Mouse (Mus musculus) liver, embryonic 16.5 days (tissue): ENCODE measurements around the gene Rnf8. TPM values are rescaled to one million over a fixed set of nuclear protein-coding genes. Genes with fewer than 3 reads are reported as not detected.

ENCODE experiments used
- ATAC-seq: fragments of 200-750 bp; cut with Nextera tagmentation; 2 replicates; pipeline ENCODE4 v1.8.0; 2017; ENCODE audit warnings: low read depth, mild to moderate bottlenecking, moderate number of reproducible peaks, moderate library complexity
- H3K27ac ChIP-seq: fragments of 300-500 bp; sonication (generic); 2 replicates; pipeline ENCODE4 v1.5.1; 2014; ENCODE audit warnings: mild to moderate bottlenecking, low read length
- H3K27me3 ChIP-seq: fragments of 300-500 bp; sonication (generic); 2 replicates; pipeline ENCODE4 v1.6.1; 2014; ENCODE audit warnings: low read depth, low read length, mixed read lengths; ENCODE audit not compliant: control insufficient read depth, insufficient read depth
- H3K36me3 ChIP-seq: fragments of 300-500 bp; sonication (generic); 2 replicates; pipeline ENCODE4 v1.6.1; 2014; ENCODE audit warnings: mild to moderate bottlenecking; ENCODE audit not compliant: control insufficient read depth, insufficient read depth
- H3K4me1 ChIP-seq: fragments of 300-500 bp; sonication (generic); 2 replicates; pipeline ENCODE4 v1.6.1; 2014; ENCODE audit warnings: low read depth, low read length, mixed read lengths; ENCODE audit not compliant: control insufficient read depth
- H3K4me2 ChIP-seq: fragments of 300-500 bp; sonication (generic); 2 replicates; pipeline ENCODE4 v1.6.1; 2014; ENCODE audit warnings: low read depth, low read length, mixed read lengths
- H3K4me3 ChIP-seq: fragments of 300-500 bp; sonication (generic); 2 replicates; pipeline ENCODE4 v1.5.1; 2014; ENCODE audit warnings: low read depth, mild to moderate bottlenecking, low read length
- H3K9ac ChIP-seq: fragments of 300-500 bp; sonication (generic); 2 replicates; pipeline ENCODE4 v1.6.1; 2014; ENCODE audit warnings: low read depth, low read length
- H3K9me3 ChIP-seq: fragments of 300-500 bp; sonication (generic); replicated peaks from 2 replicates; pipeline ENCODE4 v1.6.1; 2016; ENCODE audit warnings: low read length; ENCODE audit not compliant: control insufficient read depth
- WGBS: fragments of 180-500 bp; shearing (Covaris S2); extraction: QIAGEN DNeasy Blood & Tissue Kit; methylation state at CpG from one replicate; pipeline ENCODE4 v1.1.7; 2014; ENCODE audit not compliant: insufficient replicate concordance; 5-methylcytosine and 5-hydroxymethylcytosine counted together
- polyA plus RNA-seq: library from polyadenylated mRNA; unstranded; fragments of >200 nt; fragmentation: Nextera tagmentation; extraction: Ambion mirVana; gene quantifications from 2 replicates; pipeline ENCODE4 v1.2.1, GENCODE M21; 2015

Rnf8 gene
- polyA plus RNA-seq, 1 experiment from 2014 or later = 30.5 TPM

DNA sequence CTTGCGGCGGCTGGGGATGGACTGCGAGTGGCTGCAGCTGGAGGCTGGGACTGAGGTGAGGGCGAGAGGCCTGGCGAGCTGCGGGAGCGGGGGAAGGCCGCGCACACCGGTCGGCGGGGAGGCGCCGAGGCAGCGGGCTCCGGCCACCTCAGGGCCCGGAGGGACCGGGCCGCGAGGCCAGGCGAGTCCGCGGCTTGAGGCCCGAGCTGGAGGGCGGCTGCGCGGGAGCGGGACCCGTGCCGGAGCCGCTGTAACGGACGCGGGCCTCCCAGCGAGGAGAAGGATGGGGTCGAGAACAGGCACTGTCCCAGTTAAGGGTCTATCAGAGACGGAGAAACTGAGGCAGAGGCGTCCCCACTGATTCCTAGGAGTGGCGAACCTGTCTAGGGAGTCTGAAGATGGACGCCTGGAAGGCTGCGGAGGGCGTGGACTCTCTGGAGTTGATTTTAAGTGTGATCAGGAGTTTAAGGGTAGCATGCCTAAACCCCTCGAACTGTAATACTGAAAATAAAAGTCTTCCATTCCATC is 498 bp downstream of the Rnf8 start:
- WGBS = under 1% methylated on average over 39 of the region's 43 CpGs

DNA sequence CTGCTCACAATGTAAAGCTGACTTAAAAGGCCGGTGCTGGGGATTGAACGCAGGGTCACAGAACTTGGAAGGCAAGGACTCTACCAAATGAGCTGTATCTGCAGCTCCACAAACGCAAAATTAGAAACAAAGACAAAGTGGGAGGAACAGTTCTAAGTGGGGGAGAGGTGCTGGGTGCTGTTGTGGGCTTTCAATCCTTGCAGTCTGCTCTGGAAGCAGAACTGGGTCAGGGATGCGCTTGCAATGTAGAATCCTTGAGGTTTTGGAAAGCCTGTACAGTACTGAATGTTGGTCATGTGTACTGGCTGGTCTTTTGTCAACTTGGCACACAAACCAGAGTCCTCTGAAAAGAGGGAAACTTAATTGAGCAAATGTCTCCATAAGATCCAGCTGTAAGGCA is 1.0 kb downstream of the Rnf8 start:
- Histone ChIP-seq H3K4me3 (peak overlapping the region; percentile 93), H3K9ac (peak overlapping the region; percentile 99), H3K27ac (peak overlapping the region; percentile 93; the same call in 1 of the 2 replicates), H3K4me2 (peak overlapping the region; percentile 57), H3K36me3 (peaks cover 8% of the 10 kb centered on the region; the same call in 1 of the 2 replicates), H3K9me3 (no peaks in the 10 kb centered on the region), H3K4me1 (peaks cover 20% of the 10 kb centered on the region), H3K27me3 (no peaks in the 10 kb centered on the region)
- WGBS = 10% methylated on average over 4 of the region's 4 CpGs
- ATAC-seq = no peak

More for the DNA sequence above, 498 bp downstream of the Rnf8 start:
- H3K9ac ChIP-seq = peak overlapping the region; percentile 99
- H3K4me3 ChIP-seq = peak overlapping the region; percentile 93
- peaks cover 20% of the 10 kb centered on the region for H3K4me1 ChIP-seq
- H3K36me3 ChIP-seq = peaks cover 8% of the 10 kb centered on the region; the same call in 1 of the 2 replicates
- no peaks in the 10 kb centered on the region for H3K27me3 ChIP-seq
- ATAC-seq = peak; percentile 67
- no peaks in the 10 kb centered on the region for H3K9me3 ChIP-seq
- H3K27ac ChIP-seq = peak overlapping the region; percentile 93
- peak overlapping the region; percentile 57 for H3K4me2 ChIP-seq

DNA sequence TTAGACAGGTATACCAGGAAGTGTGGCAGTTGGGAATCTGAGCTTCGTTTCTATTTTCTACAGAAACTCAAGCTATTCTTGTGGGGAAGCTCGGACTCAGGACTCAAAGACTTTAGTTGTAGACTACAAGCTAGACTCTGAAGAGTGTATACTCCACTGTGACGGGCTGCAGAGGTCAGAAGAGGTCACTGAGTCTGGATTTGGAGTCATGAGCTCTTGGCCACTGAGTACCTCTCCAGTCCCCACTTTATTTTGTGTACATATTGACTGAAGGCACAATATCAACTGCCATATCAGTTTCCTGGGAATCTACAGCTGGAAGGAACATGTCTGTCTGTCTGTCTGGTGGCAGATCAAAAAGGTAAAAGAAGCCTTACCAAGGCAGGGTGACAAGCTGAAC is 4.6 kb downstream of the Rnf8 start:
- Histone ChIP-seq H3K27ac (no peak overlapping the region), H3K9ac (no peak overlapping the region), H3K4me1 (peaks cover 17% of the 10 kb centered on the region), H3K4me2 (no peak overlapping the region), H3K36me3 (peaks cover 29% of the 10 kb centered on the region), H3K27me3 (no peaks in the 10 kb centered on the region), H3K4me3 (no peak overlapping the region), H3K9me3 (no peaks in the 10 kb centered on the region)
- ATAC-seq = no peak
- WGBS = 65% methylated on average over 3 of the region's 3 CpGs

DNA sequence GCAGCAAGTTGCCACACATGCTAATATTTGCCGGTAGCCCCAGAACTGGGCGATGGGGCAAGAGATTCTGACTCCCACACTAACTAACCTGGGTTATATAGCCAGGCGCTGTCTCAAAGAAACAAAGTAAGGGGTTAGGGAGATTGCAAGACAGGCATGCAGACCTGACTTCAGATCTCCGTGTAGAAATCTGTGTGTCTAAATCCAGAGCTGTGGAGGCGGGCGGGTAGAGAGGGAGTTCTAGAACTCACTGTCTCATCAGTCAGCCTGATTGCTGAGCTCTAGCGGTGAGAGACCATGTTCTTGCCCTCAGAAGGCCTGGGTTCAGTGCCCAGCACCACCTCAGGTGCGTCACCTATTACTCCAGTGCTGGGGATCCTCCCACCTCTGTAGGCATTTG is 8.9 kb downstream of the Rnf8 start:
- Histone ChIP-seq H3K4me1 (peaks cover 1% of the 10 kb centered on the region; the same call in 1 of the 2 replicates), H3K4me2 (no peak overlapping the region), H3K36me3 (peaks cover 58% of the 10 kb centered on the region), H3K27ac (no peak overlapping the region), H3K4me3 (no peak overlapping the region), H3K9ac (no peak overlapping the region), H3K27me3 (no peaks in the 10 kb centered on the region), H3K9me3 (no peaks in the 10 kb centered on the region)
- 90% methylated on average over 8 of the region's 8 CpGs for WGBS
- ATAC-seq = no peak

DNA sequence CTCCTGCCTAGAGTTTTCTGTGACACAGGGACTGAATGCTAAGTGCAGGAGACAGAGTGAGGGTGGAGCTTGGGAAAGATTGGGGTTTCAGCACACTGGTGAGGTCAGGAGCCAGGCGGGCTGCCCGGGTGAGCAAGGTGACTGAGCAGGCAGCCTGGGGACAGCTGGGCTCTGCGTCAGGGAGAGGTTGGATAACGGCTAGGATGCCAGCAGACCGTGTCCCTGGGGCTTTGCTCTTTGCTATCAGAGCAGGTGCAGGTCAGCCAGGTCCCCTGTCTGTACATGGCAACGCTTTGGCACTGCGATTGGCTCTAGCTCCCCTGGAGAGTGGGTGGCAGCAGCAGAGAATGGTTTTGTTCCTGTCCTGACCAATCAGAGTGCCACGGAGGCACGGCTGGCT is 12.7 kb downstream of the Rnf8 start:
- peaks cover 17% of the 10 kb centered on the region for H3K4me1 ChIP-seq
- no peak for ATAC-seq
- 84% methylated on average over 9 of the region's 9 CpGs for WGBS
- H3K27me3 ChIP-seq = no peaks in the 10 kb centered on the region
- H3K9ac ChIP-seq = no peak overlapping the region
- peaks cover 58% of the 10 kb centered on the region for H3K36me3 ChIP-seq
- no peak overlapping the region for H3K4me2 ChIP-seq
- H3K27ac ChIP-seq = no peak overlapping the region
- no peak overlapping the region for H3K4me3 ChIP-seq
- H3K9me3 ChIP-seq = no peaks in the 10 kb centered on the region

DNA sequence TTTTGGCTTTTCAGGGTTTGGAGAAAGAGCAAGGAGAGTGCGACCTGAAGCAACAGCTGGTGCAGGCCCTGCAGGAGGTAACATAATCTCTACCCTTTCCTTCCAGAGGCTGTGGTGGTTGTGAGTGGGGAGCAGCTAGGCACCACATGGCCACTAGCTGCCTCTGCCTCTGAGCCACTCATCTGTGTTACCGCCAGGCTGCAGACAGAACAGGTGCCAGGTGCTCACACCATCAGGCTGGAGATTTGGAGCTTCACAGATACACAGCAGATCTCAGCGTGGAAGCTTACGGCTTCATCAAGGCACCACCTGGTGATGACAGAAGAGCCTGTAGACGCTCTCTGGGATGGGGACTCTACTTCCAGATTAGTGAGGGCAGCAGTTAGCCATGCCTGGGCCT is 14.4 kb downstream of the Rnf8 start:
- peak overlapping the region; percentile 10; the same call in 1 of the 2 replicates for H3K27ac ChIP-seq
- no peak overlapping the region for H3K4me3 ChIP-seq
- 86% methylated on average over 5 of the region's 5 CpGs for WGBS
- peaks cover 17% of the 10 kb centered on the region for H3K4me1 ChIP-seq
- H3K4me2 ChIP-seq = no peak overlapping the region
- H3K36me3 ChIP-seq = peaks cover 49% of the 10 kb centered on the region
- H3K27me3 ChIP-seq = no peaks in the 10 kb centered on the region
- H3K9ac ChIP-seq = 0 out of 2 replicates have a peak overlapping the region, but pooled peaks have one; percentile 3
- ATAC-seq = no peak
- H3K9me3 ChIP-seq = no peaks in the 10 kb centered on the region

DNA sequence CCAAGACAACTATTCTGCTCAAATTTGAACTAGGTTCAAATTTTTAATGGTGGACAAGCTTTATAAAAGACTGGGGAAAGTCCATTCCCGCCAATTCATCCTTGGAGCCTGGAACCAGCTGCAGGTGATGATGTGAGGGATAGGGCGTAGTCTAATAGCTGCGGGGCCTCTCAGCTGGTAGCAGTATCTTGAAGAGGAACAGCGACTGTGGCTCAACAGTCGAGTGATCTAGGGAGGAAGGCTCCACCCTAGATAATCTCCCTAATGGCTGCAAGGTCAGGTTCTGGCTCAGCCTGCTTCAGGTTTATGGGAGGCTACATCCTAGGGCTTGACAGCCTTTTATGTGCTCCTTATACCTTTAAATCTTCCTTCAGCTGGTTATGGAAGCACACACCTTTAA is 15.0 kb downstream of the Rnf8 start:
- H3K27ac ChIP-seq = peak overlapping the region; percentile 60
- 25% methylated on average over 5 of the region's 5 CpGs for WGBS
- no peaks in the 10 kb centered on the region for H3K27me3 ChIP-seq
- peaks cover 56% of the 10 kb centered on the region for H3K36me3 ChIP-seq
- no peak overlapping the region for H3K4me3 ChIP-seq
- peak overlapping the region; percentile 40; the same call in 1 of the 2 replicates for H3K4me2 ChIP-seq
- H3K9ac ChIP-seq = 0 out of 2 replicates have a peak overlapping the region, but pooled peaks have one; percentile 32
- H3K9me3 ChIP-seq = no peaks in the 10 kb centered on the region
- H3K4me1 ChIP-seq = peaks cover 17% of the 10 kb centered on the region
- ATAC-seq = peak; percentile 83

DNA sequence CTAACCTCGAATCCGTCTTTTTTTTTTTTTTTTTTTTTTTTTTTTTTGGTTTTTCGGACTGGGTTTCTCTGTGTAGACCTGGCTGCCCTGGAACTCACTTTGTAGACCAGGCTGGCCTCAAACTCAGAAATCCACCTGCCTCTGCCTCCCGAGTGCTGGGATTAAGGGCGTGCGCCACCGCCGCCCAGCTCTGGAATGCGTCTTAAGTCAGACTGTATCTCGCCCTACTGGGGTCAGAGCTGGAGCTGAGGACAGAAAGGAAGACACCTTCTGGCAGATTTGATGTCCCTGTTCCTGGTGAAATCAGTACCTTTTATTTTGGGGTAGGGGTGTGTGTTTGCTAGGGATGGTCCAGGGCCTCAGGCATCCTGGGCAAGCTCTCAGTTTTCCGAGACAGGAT is 17.7 kb downstream of the Rnf8 start:
- Histone ChIP-seq H3K27me3 (no peaks in the 10 kb centered on the region), H3K4me3 (no peak overlapping the region), H3K9ac (no peak overlapping the region), H3K9me3 (no peaks in the 10 kb centered on the region), H3K4me1 (peaks cover 25% of the 10 kb centered on the region), H3K4me2 (no peak overlapping the region), H3K27ac (no peak overlapping the region), H3K36me3 (peaks cover 54% of the 10 kb centered on the region)
- no peak for ATAC-seq
- WGBS = 90% methylated on average over 11 of the region's 11 CpGs

DNA sequence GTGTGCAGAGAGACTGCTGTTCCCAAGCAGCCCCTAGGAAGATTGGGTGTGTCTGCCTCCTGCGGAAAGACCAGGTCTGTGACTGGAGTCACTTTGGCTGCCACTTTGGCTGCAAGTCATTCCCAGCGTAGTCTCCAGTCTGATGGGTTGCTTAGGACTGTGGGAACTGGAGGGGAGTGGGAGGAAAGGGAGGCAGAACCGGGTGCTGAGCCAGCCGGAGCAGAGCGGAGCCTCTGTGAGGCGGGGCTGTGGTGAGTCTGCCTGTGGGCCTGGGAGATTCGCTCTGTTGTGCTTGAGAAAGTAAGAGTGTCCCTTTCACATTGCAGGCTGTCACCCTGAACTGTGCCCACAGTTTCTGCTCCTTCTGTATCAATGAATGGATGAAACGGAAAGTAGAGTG is 20.9 kb downstream of the Rnf8 start:
- no peaks in the 10 kb centered on the region for H3K9me3 ChIP-seq
- peaks cover 47% of the 10 kb centered on the region for H3K36me3 ChIP-seq
- no peak overlapping the region for H3K4me2 ChIP-seq
- H3K4me1 ChIP-seq = peaks cover 20% of the 10 kb centered on the region
- no peak overlapping the region for H3K27ac ChIP-seq
- no peak overlapping the region for H3K9ac ChIP-seq
- no peak overlapping the region for H3K4me3 ChIP-seq
- 89% methylated on average over 8 of the region's 8 CpGs for WGBS
- no peak for ATAC-seq
- no peaks in the 10 kb centered on the region for H3K27me3 ChIP-seq
